Comparison of ENCODE assay signal across 13 mouse cellular contexts in the genomic region with DNA sequence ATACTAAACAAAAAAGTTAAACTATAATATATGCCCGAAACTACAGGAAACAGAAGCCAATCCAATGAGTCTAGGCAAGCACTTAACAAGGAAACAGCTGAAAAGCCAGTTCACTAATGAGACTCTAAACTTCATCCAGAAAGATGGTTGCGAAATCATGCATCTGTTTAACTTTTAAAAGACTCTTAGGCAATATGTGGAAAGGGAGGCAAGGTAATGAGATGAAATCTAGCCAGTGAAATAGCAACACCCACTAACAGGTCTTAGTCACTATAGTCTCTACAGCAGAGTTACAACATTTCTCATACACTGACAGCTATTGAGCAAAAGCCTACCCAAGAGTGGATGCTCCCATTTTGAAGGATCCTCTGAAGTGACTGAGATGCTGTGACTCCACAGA.
DNase-seq lines count a peak whose midpoint lies in the region; ATAC-seq and TF ChIP-seq lines count a peak whose summit lies in the region.
"Had no signal": no experiment of that assay in that cellular context is flagged by ENCODE, and none has a peak within 500 bp of the region (broad histone marks: within the 10 kb centered on the region; RNA-seq: fewer than 3 reads in every experiment).

No protein-coding gene starts in this region.

- DNase-seq in liver, adult 2 months (ENCODE audit: extremely low read depth, low read depth, low spot score), result peak; percentile 99
- DNase-seq in liver, result no peak
- DNase-seq in adipocyte (ENCODE audit: low spot score), result peak; percentile 36
- no peak for DNase-seq in spleen, postnatal 4 days (ENCODE audit: low spot score in 2 of 2)
- no peak for DNase-seq in right cerebral cortex, postnatal 36 days (ENCODE audit: low spot score in 2 of 2)
- DNase-seq in urinary bladder, postnatal 14 days (ENCODE audit: low spot score), result no peak
- DNase-seq: cerebellum, adult 11 months; left cerebral cortex, postnatal 4 days; spleen, adult 18-20 months had no signal

- TF ChIP-seq CTCF in liver, adult 2 months (IDR thresholded peaks at IDR 0.05; ENCODE audit: low read depth, low read length), result no peak

- H3K79me2 ChIP-seq in liver, adult 2 months (ENCODE audit: control insufficient read depth, insufficient read depth, low read length), result no peaks in the 10 kb centered on the region

- H3K27me3 ChIP-seq in liver, adult 2 months (ENCODE audit: control insufficient read depth, insufficient read depth, low read length), result no peaks in the 10 kb centered on the region
- H3K27me3 ChIP-seq: hindbrain, embryonic 15.5 days had no signal

- no peak overlapping the region for H3K4me3 ChIP-seq in liver, adult 2 months (ENCODE audit: insufficient read depth, low read depth, low read length)
- H3K4me3 ChIP-seq: hindbrain, embryonic 15.5 days had no signal

- no peaks in the 10 kb centered on the region for H3K36me3 ChIP-seq in liver, adult 2 months (ENCODE audit: control insufficient read depth, insufficient read depth, low read length)
- H3K36me3 ChIP-seq: hindbrain, embryonic 15.5 days had no signal

- ATAC-seq in granulocyte monocyte progenitor cell, adult 5-6 weeks (replicated peaks; ENCODE audit: poor library complexity, severe bottlenecking), result peak; percentile 90
- peak; percentile 75 for ATAC-seq in monocyte, adult 5-6 weeks (replicated peaks; ENCODE audit: insufficient number of reproducible peaks, low FRiP score, low TSS enrichment, poor library complexity, severe bottlenecking)

- 15% methylated on average over 2 of the region's 2 CpGs for WGBS in liver, adult 2 months

- TF ChIP-seq POLR2A in liver, adult 2 months (IDR thresholded peaks at IDR 0.05; ENCODE audit: extremely low read depth, insufficient read depth, low read length), result no peak

- H3K27ac ChIP-seq in liver, adult 2 months (replicated peaks; ENCODE audit: insufficient read depth, low read depth, low read length), result 0 out of 2 replicates have a peak overlapping the region, but pooled peaks have one; percentile 36
- H3K27ac ChIP-seq: hindbrain, embryonic 15.5 days; kidney, postnatal 0 days had no signal

- no peak overlapping the region for H3K9ac ChIP-seq in liver, adult 2 months (ENCODE audit: low read depth, low read length)
- H3K9ac ChIP-seq: hindbrain, embryonic 15.5 days had no signal

- peaks cover 19% of the 10 kb centered on the region for H3K4me1 ChIP-seq in liver, adult 2 months (ENCODE audit: control insufficient read depth, insufficient read depth, low read length)
- H3K4me1 ChIP-seq: hindbrain, embryonic 15.5 days had no signal

Comparison
In these comparisons a context has a peak if more than half of its experiments do, and no peak if none do; other contexts are left out.
1. DNase-seq: peak in liver, adult 2 months (single experiment) and adipocyte (single experiment); none in liver (single experiment), spleen, postnatal 4 days (0 of 2), right cerebral cortex, postnatal 36 days (0 of 2) and urinary bladder, postnatal 14 days (single experiment).